Mouse (Mus musculus): ENCODE measurements around the gene Clp1. TPM values are rescaled to one million over a fixed set of nuclear protein-coding genes. Genes with fewer than 3 reads are reported as not detected.

Clp1 gene
- polyA plus RNA-seq, 1 experiment, result 12.0 TPM

DNA sequence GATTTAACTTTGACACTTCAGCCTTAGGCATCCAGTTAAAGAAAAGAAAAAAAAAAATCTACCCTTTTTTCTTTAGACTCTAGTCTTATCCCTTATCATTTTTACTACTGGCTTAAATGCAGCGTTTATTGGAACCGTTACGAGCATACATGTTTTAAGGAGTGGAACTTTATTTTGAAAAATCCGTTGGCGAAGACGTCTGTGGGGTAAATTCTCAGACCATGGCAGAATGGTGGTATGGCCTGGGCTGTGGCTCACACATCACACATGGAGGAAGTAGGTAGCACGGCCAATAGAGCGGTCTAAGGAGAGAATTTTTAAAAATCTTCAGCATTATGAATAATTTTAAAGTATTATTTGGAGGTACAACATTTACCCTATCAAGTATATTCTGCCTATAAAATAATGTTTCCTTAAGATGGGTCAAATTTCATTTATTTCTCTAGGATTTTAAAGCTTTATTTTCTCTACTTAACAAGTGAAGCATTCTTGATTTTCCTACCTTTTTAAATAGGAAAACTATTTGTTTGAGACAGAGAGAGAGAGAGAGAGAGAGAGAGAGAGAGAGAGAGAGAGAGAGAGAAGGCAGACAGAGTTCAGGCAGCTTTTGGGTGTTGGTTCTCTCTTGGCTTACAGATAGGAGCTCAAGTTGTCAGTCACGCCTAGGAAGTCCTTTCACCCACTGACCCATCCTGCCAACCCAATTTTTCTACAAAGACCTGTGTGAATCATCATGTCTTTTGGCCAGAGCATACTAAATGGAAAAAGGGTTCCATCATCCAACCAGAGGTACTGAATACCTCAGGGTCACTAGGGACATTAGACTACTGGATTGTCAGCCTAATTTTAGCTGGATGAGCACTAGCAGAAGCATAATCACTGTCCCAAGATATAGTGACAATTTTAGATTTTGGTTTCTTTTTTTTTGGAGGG, 10.5 kb downstream of the Clp1 start:
- 28% methylated on average over 9 of the region's 9 CpGs for WGBS

DNA sequence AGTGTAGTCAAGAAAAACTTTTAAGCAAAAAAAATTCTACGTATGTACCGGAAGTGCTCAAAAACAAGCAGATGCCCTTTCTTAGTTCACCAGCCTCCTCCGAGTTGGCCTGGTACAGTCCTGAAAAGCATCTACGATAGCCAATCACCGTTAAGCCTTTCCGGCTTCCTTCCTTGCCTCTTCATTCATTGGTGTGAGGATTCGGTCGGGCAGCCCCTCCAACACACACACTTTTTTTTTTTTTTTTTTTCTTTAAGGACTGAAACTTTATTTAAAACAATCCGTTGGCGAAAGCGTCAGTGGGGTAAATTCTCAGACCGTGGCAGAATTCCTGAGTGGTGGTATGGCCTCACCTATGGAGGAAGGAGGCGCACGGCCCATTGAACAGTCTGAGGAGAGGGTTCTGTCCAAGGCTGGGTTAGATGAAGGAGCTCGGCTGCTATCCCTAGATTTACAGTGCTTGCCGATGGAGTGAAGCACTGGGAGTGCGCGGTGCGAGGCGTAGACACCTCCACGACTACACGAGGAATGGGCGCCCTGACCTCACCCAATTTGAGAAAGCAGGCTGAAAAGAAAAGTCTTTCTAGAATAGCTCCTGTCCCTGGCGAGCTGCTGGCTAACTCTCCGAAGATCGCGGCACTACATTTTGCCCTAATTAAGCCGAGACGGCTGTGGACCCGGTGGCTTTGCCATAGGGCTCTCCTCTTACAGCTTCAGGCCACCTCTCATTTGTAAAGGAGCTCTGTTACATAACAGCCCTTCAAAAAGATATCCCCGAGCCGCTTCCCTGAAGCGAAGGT, 11.4 kb downstream of the Clp1 start:
- DNase-seq, result peak; percentile 85 to 95
- under 1% methylated on average over 33 of the region's 33 CpGs for WGBS
- Histone ChIP-seq H3K27ac (ENCODE audit: insufficient read depth, low read length) (peak overlapping the region; percentile 88), H3K4me3 (replicated peaks; ENCODE audit: insufficient read depth, low read depth, low read length) (peak overlapping the region; percentile 92), H3K27me3 (ENCODE audit: control insufficient read depth, insufficient read depth, low read length) (no peaks in the 10 kb centered on the region), H3K4me1 (ENCODE audit: control insufficient read depth, insufficient read depth, low read length) (peaks cover 6% of the 10 kb centered on the region; the same call in 1 of the 2 replicates)
- TF ChIP-seq CTCF (IDR thresholded peaks at IDR 0.05; ENCODE audit: borderline replicate concordance, insufficient read depth, low read depth, low read length) (no peak), POLR2A (IDR thresholded peaks at IDR 0.05; ENCODE audit: borderline replicate concordance, insufficient read depth, low read length) (peak; percentile 7; the same call in 1 of the 2 replicates)

More for the DNA sequence above, 10.5 kb downstream of the Clp1 start:
- Histone ChIP-seq H3K4me1 (ENCODE audit: control insufficient read depth, insufficient read depth, low read length) (peaks cover 6% of the 10 kb centered on the region; the same call in 1 of the 2 replicates), H3K27me3 (ENCODE audit: control insufficient read depth, insufficient read depth, low read length) (no peaks in the 10 kb centered on the region), H3K27ac (ENCODE audit: insufficient read depth, low read length) (peak overlapping the region; percentile 88), H3K4me3 (replicated peaks; ENCODE audit: insufficient read depth, low read depth, low read length) (peak overlapping the region; percentile 43)
- TF ChIP-seq CTCF (IDR thresholded peaks at IDR 0.05; ENCODE audit: borderline replicate concordance, insufficient read depth, low read depth, low read length), result no peak
- TF ChIP-seq POLR2A (IDR thresholded peaks at IDR 0.05; ENCODE audit: borderline replicate concordance, insufficient read depth, low read length), result no peak
- no peak for DNase-seq

DNA sequence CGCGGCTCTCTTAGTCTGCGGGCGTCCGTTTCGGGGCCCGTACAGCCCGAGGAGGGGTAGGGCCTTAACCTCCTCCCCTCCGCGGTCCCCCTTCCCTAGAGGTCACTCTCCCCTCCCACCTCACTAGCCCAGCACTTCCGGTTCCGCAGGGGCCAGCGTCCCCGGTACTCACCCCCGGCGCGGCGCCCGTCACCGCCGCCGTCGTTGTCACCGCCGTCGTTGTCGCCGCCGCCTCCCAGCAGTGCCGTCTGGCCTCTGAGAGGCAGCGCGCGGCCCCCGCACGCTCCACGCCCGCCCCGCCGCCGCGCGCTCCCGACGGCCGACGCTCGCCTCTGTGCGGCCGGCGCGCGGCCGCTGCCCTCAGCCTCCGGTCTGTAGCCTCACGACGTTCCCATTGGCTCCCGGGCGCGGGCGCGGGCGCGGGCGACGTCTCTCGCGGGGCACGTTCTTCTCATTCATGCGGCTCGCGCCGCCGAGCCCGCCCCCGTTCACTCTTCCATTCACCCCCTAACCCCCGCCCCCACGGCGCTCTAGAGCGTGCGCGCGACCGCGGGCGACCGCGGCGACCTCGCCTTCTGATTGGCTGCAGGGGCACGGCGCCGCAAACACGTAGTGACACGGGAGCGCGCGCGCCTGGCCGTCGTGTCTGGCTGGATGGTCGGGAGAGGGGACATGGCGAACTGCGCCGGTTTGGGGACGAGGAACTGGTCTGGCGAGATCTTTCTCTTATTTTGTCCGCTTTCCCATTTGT, 12.2 kb downstream of the Clp1 start, which contains the start of gene Zdhhc5:
Zdhhc5 (minus strand) TSS at position 370 of the 751 bp plus-strand sequence.
- Histone ChIP-seq H3K4me1 (ENCODE audit: control insufficient read depth, insufficient read depth, low read length) (peaks cover 6% of the 10 kb centered on the region; the same call in 1 of the 2 replicates), H3K27ac (ENCODE audit: insufficient read depth, low read length) (peak within 1 kb of the TSS; percentile 88), H3K27me3 (ENCODE audit: control insufficient read depth, insufficient read depth, low read length) (no peaks in the 10 kb centered on the region), H3K4me3 (replicated peaks; ENCODE audit: insufficient read depth, low read depth, low read length) (peak within 1 kb of the TSS; percentile 92)
- TF ChIP-seq CTCF (IDR thresholded peaks at IDR 0.05; ENCODE audit: borderline replicate concordance, insufficient read depth, low read depth, low read length) (no peak), POLR2A (IDR thresholded peaks at IDR 0.05; ENCODE audit: borderline replicate concordance, insufficient read depth, low read length) (peak; percentile 91)
- WGBS, result under 1% methylated on average over 106 of the region's 107 CpGs
- DNase-seq, result peak; percentile 98 to 99

GRCm38 (mm10) chr2:84714422-84714810, 12.7 kb downstream of the Clp1 start:
- TF ChIP-seq POLR2A (IDR thresholded peaks at IDR 0.05; ENCODE audit: borderline replicate concordance, insufficient read depth, low read length), result no peak
- TF ChIP-seq CTCF (IDR thresholded peaks at IDR 0.05; ENCODE audit: borderline replicate concordance, insufficient read depth, low read depth, low read length), result no peak
- DNase-seq, result no peak

DNA sequence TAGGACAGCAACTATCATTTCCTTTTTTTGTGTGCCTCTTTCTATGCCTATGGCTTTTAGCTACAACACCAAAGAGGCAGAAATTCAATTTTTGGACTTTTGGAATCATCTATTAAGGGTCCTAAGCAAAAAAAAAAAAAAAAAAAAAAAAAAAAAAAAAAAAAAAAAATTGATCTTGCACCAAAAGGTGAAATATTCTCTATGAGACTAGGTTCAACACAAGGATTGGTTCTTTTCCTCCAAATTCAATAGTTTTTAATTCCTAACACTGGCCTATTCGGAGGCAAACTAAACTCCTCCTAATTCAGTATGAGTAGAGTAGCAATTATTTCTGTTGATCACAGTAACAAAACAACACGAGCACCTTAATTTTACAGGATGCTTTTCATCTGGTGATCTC, 15.3 kb downstream of the Clp1 start:
- H3K27me3 ChIP-seq (ENCODE audit: control insufficient read depth, insufficient read depth, low read length), result no peaks in the 10 kb centered on the region
- DNase-seq, result no peak
- 88% methylated on average over 2 of the region's 2 CpGs for WGBS

More at GRCm38 (mm10) chr2:84714422-84714810, 12.7 kb downstream of the Clp1 start:
- H3K27ac ChIP-seq (ENCODE audit: insufficient read depth, low read length), result peak overlapping the region; percentile 55
- peaks cover 6% of the 10 kb centered on the region; the same call in 1 of the 2 replicates for H3K4me1 ChIP-seq (ENCODE audit: control insufficient read depth, insufficient read depth, low read length)
- WGBS, result under 1% methylated on average over 26 of the region's 26 CpGs
- H3K4me3 ChIP-seq (replicated peaks; ENCODE audit: insufficient read depth, low read depth, low read length), result peak overlapping the region; percentile 83
- H3K27me3 ChIP-seq (ENCODE audit: control insufficient read depth, insufficient read depth, low read length), result no peaks in the 10 kb centered on the region

GRCm38 (mm10) chr2:84707523-84707922, 19.6 kb downstream of the Clp1 start:
- no peak for DNase-seq
- 59% methylated on average over 1 of the region's 1 CpGs for WGBS
- Histone ChIP-seq H3K27me3 (ENCODE audit: control insufficient read depth, insufficient read depth, low read length) (no peaks in the 10 kb centered on the region), H3K4me3 (replicated peaks; ENCODE audit: insufficient read depth, low read depth, low read length) (no peak overlapping the region), H3K27ac (ENCODE audit: insufficient read depth, low read length) (no peak overlapping the region), H3K4me1 (ENCODE audit: control insufficient read depth, insufficient read depth, low read length) (peaks cover 4% of the 10 kb centered on the region)
- no peak for TF ChIP-seq CTCF (IDR thresholded peaks at IDR 0.05; ENCODE audit: borderline replicate concordance, insufficient read depth, low read depth, low read length)
- TF ChIP-seq POLR2A (IDR thresholded peaks at IDR 0.05; ENCODE audit: borderline replicate concordance, insufficient read depth, low read length), result no peak

More for the DNA sequence above, 15.3 kb downstream of the Clp1 start:
- H3K27ac ChIP-seq (ENCODE audit: insufficient read depth, low read length), result no peak overlapping the region
- TF ChIP-seq POLR2A (IDR thresholded peaks at IDR 0.05; ENCODE audit: borderline replicate concordance, insufficient read depth, low read length), result no peak
- TF ChIP-seq CTCF (IDR thresholded peaks at IDR 0.05; ENCODE audit: borderline replicate concordance, insufficient read depth, low read depth, low read length), result no peak
- no peak overlapping the region for H3K4me3 ChIP-seq (replicated peaks; ENCODE audit: insufficient read depth, low read depth, low read length)
- peaks cover 7% of the 10 kb centered on the region for H3K4me1 ChIP-seq (ENCODE audit: control insufficient read depth, insufficient read depth, low read length)

DNA sequence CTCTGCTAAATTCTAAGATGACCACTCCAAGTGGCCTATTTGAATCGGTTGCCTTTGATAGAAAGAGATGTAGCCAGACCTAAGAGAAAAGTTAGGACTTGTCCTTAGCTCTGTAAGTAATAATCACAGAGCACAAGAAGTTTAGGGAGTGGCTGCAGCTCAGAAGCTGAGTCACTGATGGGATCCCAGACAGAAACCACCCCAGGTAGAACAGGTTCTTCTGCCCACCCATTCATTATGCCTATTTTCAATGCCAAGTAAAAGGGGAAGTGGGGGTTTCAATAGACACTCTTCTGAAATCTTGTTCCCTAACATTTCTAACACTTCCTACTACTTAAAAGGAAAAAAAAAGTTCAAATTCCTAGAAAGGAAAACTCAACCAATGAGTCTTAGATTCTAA, 21.9 kb downstream of the Clp1 start:
- no peaks in the 10 kb centered on the region for H3K27me3 ChIP-seq (ENCODE audit: control insufficient read depth, insufficient read depth, low read length)
- H3K4me3 ChIP-seq (replicated peaks; ENCODE audit: insufficient read depth, low read depth, low read length), result no peak overlapping the region
- no peak for DNase-seq
- no peak overlapping the region for H3K27ac ChIP-seq (ENCODE audit: insufficient read depth, low read length)
- peaks cover 4% of the 10 kb centered on the region for H3K4me1 ChIP-seq (ENCODE audit: control insufficient read depth, insufficient read depth, low read length)
- 94% methylated on average over 1 of the region's 1 CpGs for WGBS
- TF ChIP-seq POLR2A (IDR thresholded peaks at IDR 0.05; ENCODE audit: borderline replicate concordance, insufficient read depth, low read length), result no peak
- TF ChIP-seq CTCF (IDR thresholded peaks at IDR 0.05; ENCODE audit: borderline replicate concordance, insufficient read depth, low read depth, low read length), result no peak

All from cerebellum, adult 2 months (tissue).